Mouse (Mus musculus): Measurements from ENCODE around the gene Txnrd1. TPM values are rescaled to one million over a fixed set of nuclear protein-coding genes. Genes with fewer than 3 reads are reported as not detected.

Gene Txnrd1
- polyA plus RNA-seq, 1 experiment from 2014 or later: 163 TPM

DNA sequence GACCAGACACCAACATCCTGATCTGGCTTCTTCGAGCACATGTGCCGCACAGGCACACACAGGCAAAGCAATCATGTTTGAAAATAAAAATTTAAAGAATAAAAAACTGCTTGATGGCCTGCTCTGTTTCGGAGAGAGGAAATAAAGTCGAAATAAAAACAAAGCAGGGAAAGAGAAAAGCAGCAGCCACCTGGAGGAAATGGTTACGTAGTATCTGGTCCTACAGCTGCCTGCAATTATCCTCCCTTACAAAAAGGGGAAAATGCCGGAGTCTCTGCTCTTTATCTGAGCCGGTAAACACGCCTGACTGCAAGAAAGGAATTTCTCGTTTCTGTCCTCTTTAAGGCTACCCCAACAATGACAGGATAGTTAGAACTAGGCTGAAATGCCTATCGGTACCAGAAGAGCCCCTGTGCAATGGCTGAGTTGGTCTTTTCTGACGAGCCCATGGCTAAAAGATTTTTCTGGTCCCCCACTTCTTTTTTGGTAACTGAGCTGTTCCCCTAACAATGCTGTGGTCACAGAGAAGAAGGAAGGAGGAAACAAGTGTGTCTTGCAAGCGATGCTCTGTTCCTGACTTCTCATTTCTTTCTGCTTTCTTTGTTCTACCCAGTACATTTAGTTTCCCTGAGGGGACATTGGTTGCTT lies 37.2 kb upstream of the Txnrd1 start:
- Histone ChIP-seq H3K27ac (ENCODE audit: low read depth) (no peak overlapping the region), H3K9ac (no peak overlapping the region), H3K27me3 (ENCODE audit: insufficient read depth, low read length) (no peaks in the 10 kb centered on the region), H3K9me3 (ENCODE audit: low read depth, low read length) (no peaks in the 10 kb centered on the region), H3K4me3 (ENCODE audit: low read depth, low read length) (no peak overlapping the region), H3K4me2 (no peak overlapping the region), H3K4me1 (ENCODE audit: insufficient read depth) (no peaks in the 10 kb centered on the region), H3K36me3 (ENCODE audit: insufficient read depth) (no peaks in the 10 kb centered on the region)
- DNase-seq (no peak), ATAC-seq (ENCODE audit: insufficient read depth) (no peak)
- TF ChIP-seq CTCF (IDR thresholded peaks at IDR 0.05; ENCODE audit: low read depth): no peak
- 39% methylated on average over 12 of the region's 12 CpGs for WGBS

- Histone ChIP-seq H3K9ac (no peak overlapping the region), H3K27me3 (ENCODE audit: insufficient read depth, low read length) (no peaks in the 10 kb centered on the region), H3K4me1 (ENCODE audit: insufficient read depth) (no peaks in the 10 kb centered on the region), H3K36me3 (ENCODE audit: insufficient read depth) (no peaks in the 10 kb centered on the region), H3K9me3 (ENCODE audit: low read depth, low read length) (no peaks in the 10 kb centered on the region), H3K4me3 (ENCODE audit: low read depth, low read length) (no peak overlapping the region), H3K4me2 (no peak overlapping the region), H3K27ac (ENCODE audit: low read depth) (no peak overlapping the region)
- no peak for TF ChIP-seq CTCF (IDR thresholded peaks at IDR 0.05; ENCODE audit: low read depth)
- ATAC-seq (ENCODE audit: insufficient read depth) (no peak), DNase-seq (no peak)
- WGBS: 79% methylated on average over 4 of the region's 4 CpGs
These were observed 36.6 kb upstream of the Txnrd1 start for GRCm38 (mm10) chr10:82797119-82797491.

DNA sequence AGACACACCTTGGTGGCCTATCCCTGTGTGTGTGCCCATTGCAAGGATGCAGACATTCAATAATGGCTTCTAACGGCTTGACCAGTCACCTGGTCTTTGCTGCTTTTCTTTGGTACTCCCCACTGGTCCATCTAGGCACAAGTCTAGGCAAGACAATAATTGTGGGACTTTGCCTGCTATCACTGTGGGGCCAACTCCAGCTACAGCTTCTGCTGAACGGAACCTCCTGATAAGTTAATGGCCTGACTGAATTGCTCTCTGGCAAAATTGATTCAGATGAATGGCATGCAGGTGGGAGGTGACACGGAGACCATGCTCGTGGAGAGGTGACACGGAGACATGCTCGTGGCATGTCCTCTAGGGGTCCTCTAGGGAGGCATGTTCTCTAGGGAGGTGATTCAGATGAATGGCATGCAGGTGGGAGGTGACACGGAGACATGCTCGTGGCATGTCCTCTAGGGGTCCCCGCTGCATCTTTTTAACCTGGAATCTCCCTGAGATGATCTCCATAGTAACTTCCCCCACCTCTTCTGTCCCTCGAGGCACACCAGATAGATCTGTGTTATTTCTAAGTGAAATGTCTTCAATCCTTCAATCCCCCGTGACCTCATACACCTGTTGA lies 35.3 kb upstream of the Txnrd1 start:
- TF ChIP-seq CTCF (IDR thresholded peaks at IDR 0.05; ENCODE audit: low read depth): peak; percentile 29; the same call in 1 of the 2 replicates
- no peak for ATAC-seq (ENCODE audit: insufficient read depth)
- WGBS: 31% methylated on average over 11 of the region's 11 CpGs

GRCm38 (mm10) chr10:82800094-82800493 lies 33.7 kb upstream of the Txnrd1 start:
- ATAC-seq (ENCODE audit: insufficient read depth): no peak
- Histone ChIP-seq H3K4me3 (ENCODE audit: low read depth, low read length) (no peak overlapping the region), H3K4me2 (no peak overlapping the region), H3K9me3 (ENCODE audit: low read depth, low read length) (no peaks in the 10 kb centered on the region), H3K9ac (no peak overlapping the region), H3K4me1 (ENCODE audit: insufficient read depth) (no peaks in the 10 kb centered on the region), H3K27ac (ENCODE audit: low read depth) (no peak overlapping the region), H3K27me3 (ENCODE audit: insufficient read depth, low read length) (no peaks in the 10 kb centered on the region), H3K36me3 (ENCODE audit: insufficient read depth) (no peaks in the 10 kb centered on the region)
- WGBS: 64% methylated on average over 5 of the region's 5 CpGs
- DNase-seq: no peak
- no peak for TF ChIP-seq CTCF (IDR thresholded peaks at IDR 0.05; ENCODE audit: low read depth)

More for the DNA sequence above, 35.3 kb upstream of the Txnrd1 start:
- no peaks in the 10 kb centered on the region for H3K9me3 ChIP-seq (ENCODE audit: low read depth, low read length)
- no peak overlapping the region for H3K27ac ChIP-seq (ENCODE audit: low read depth)
- no peaks in the 10 kb centered on the region for H3K27me3 ChIP-seq (ENCODE audit: insufficient read depth, low read length)
- H3K4me3 ChIP-seq (ENCODE audit: low read depth, low read length): no peak overlapping the region
- no peaks in the 10 kb centered on the region for H3K4me1 ChIP-seq (ENCODE audit: insufficient read depth)
- no peak for DNase-seq
- H3K9ac ChIP-seq: no peak overlapping the region
- H3K4me2 ChIP-seq: no peak overlapping the region
- no peaks in the 10 kb centered on the region for H3K36me3 ChIP-seq (ENCODE audit: insufficient read depth)

DNA sequence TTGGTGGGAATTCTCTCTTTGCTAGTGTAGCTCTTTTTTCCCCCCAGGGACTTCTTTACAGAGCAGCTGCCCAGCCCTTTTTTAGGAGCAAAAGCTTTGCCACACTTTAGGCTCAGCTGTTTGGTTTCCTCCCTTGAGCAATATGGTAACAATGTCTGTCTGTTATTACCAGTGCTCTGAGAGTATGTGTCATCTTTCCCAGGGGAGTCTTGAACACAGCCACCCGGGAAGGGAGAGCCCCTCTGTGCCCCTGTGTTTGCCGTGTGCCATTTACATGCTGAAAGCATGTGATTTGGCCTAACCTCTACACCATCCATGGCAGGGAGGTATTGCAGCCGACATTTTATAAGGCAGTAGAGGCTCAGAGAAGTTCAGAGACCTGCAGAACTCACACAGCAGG lies 29.4 kb upstream of the Txnrd1 start:
- Histone ChIP-seq H3K27ac (ENCODE audit: low read depth) (no peak overlapping the region), H3K9me3 (ENCODE audit: low read depth, low read length) (no peaks in the 10 kb centered on the region), H3K9ac (no peak overlapping the region), H3K36me3 (ENCODE audit: insufficient read depth) (no peaks in the 10 kb centered on the region), H3K4me1 (ENCODE audit: insufficient read depth) (peaks cover 3% of the 10 kb centered on the region; the same call in 1 of the 2 replicates), H3K4me2 (no peak overlapping the region), H3K27me3 (ENCODE audit: insufficient read depth, low read length) (no peaks in the 10 kb centered on the region), H3K4me3 (ENCODE audit: low read depth, low read length) (no peak overlapping the region)
- no peak for ATAC-seq (ENCODE audit: insufficient read depth)
- no peak for TF ChIP-seq CTCF (IDR thresholded peaks at IDR 0.05; ENCODE audit: low read depth)
- DNase-seq: no peak
- 61% methylated on average over 3 of the region's 3 CpGs for WGBS

DNA sequence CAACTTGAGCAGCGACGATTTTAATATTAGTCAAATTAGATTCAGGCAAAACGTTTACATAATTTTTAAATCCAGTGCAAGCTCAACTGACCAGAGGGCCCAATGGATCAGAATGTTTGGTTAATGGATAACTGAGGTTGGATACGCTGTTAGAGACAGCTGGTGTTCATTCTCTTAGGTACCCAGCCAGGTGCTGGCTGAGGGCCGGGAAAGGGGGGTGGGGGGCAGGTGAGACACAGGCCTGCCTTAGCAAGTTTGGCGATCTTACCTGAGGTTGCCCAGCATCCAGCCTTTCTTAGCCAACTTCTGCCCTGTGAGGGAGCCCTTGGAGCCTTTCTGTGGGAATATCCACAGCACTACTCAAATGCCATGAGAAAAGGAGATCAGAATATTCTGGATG lies 28.6 kb upstream of the Txnrd1 start:
- H3K9ac ChIP-seq: no peak overlapping the region
- no peak for TF ChIP-seq CTCF (IDR thresholded peaks at IDR 0.05; ENCODE audit: low read depth)
- H3K4me2 ChIP-seq: no peak overlapping the region
- H3K4me3 ChIP-seq (ENCODE audit: low read depth, low read length): no peak overlapping the region
- H3K36me3 ChIP-seq (ENCODE audit: insufficient read depth): no peaks in the 10 kb centered on the region
- peaks cover 3% of the 10 kb centered on the region; the same call in 1 of the 2 replicates for H3K4me1 ChIP-seq (ENCODE audit: insufficient read depth)
- no peak overlapping the region for H3K27ac ChIP-seq (ENCODE audit: low read depth)
- WGBS: 63% methylated on average over 6 of the region's 6 CpGs
- no peak for DNase-seq
- no peak for ATAC-seq (ENCODE audit: insufficient read depth)
- H3K9me3 ChIP-seq (ENCODE audit: low read depth, low read length): no peaks in the 10 kb centered on the region
- H3K27me3 ChIP-seq (ENCODE audit: insufficient read depth, low read length): no peaks in the 10 kb centered on the region

GRCm38 (mm10) chr10:82806414-82806813 lies 27.3 kb upstream of the Txnrd1 start:
- no peak for DNase-seq
- no peak for ATAC-seq (ENCODE audit: insufficient read depth)
- WGBS: 46% methylated on average over 8 of the region's 8 CpGs
- Histone ChIP-seq H3K27ac (ENCODE audit: low read depth) (no peak overlapping the region), H3K9ac (no peak overlapping the region), H3K27me3 (ENCODE audit: insufficient read depth, low read length) (no peaks in the 10 kb centered on the region), H3K4me3 (ENCODE audit: low read depth, low read length) (no peak overlapping the region), H3K36me3 (ENCODE audit: insufficient read depth) (no peaks in the 10 kb centered on the region), H3K4me1 (ENCODE audit: insufficient read depth) (peaks cover 3% of the 10 kb centered on the region; the same call in 1 of the 2 replicates), H3K4me2 (no peak overlapping the region), H3K9me3 (ENCODE audit: low read depth, low read length) (no peaks in the 10 kb centered on the region)
- TF ChIP-seq CTCF (IDR thresholded peaks at IDR 0.05; ENCODE audit: low read depth): no peak

All from lung, embryonic 14.5 days (tissue).